Mouse (Mus musculus) limb, embryonic 10.5 days (tissue): Measurements from ENCODE around the gene Kctd14. TPM values are rescaled to one million over a fixed set of nuclear protein-coding genes. Genes with fewer than 3 reads are reported as not detected.
"Not testable (repeated sequence)": the region's sequence is repeated elsewhere in the genome, so short reads cannot be mapped to it uniquely, and the experiment has no call there.

Experiments used
- DNase-seq: peaks from one replicate; pipeline ENCODE4 v3.0.0-alpha.2; 2017; ENCODE audit warnings: low spot score
- H3K27ac ChIP-seq: fragments of 300-500 bp; sonication (generic); 2 replicates; pipeline ENCODE4 v1.5.1; 2016; ENCODE audit warnings: mild to moderate bottlenecking
- H3K27me3 ChIP-seq: fragments of 300-500 bp; sonication (generic); 2 replicates; pipeline ENCODE4 v1.6.1; 2016; ENCODE audit warnings: low read depth, mild to moderate bottlenecking; ENCODE audit not compliant: poor library complexity, severe bottlenecking
- H3K36me3 ChIP-seq: fragments of 300-500 bp; sonication (generic); 2 replicates; pipeline ENCODE4 v1.6.1; 2016; ENCODE audit warnings: mild to moderate bottlenecking, moderate library complexity
- H3K4me1 ChIP-seq: fragments of 300-500 bp; sonication (generic); 2 replicates; pipeline ENCODE4 v1.6.1; 2016
- H3K4me3 ChIP-seq: fragments of 300-500 bp; sonication (generic); 2 replicates; pipeline ENCODE4 v1.5.1; 2016; ENCODE audit warnings: mild to moderate bottlenecking, moderate library complexity
- H3K9me3 ChIP-seq: fragments of 300-500 bp; sonication (generic); replicated peaks from 2 replicates; pipeline ENCODE4 v1.6.1; 2016; ENCODE audit warnings: mild to moderate bottlenecking
- WGBS: fragments of 180-500 bp; shearing (Covaris S2); methylation state at CpG from one replicate; pipeline ENCODE4 v1.1.7; 2016; 5-methylcytosine and 5-hydroxymethylcytosine counted together
- polyA plus RNA-seq: library from polyadenylated mRNA; unstranded; fragments of >200 nt; fragmentation: Nextera tagmentation; extraction: Ambion mirVana; gene quantifications from 2 replicates; pipeline ENCODE4 v1.2.1, GENCODE M21; 2016

Gene Kctd14
- polyA plus RNA-seq, 1 experiment from 2014 or later, result 0.69 TPM

GRCm38 (mm10) chr7:97420958-97421651, 30.0 kb upstream of the Kctd14 start:
- Histone ChIP-seq H3K4me3 (no peak overlapping the region), H3K27ac (no peak overlapping the region), H3K9me3 (no peaks in the 10 kb centered on the region), H3K4me1 (peaks cover 4% of the 10 kb centered on the region), H3K36me3 (no peaks in the 10 kb centered on the region), H3K27me3 (no peaks in the 10 kb centered on the region)
- DNase-seq, result no peak
- 88% methylated on average over 8 of the region's 8 CpGs for WGBS

GRCm38 (mm10) chr7:97423754-97424153, 27.4 kb upstream of the Kctd14 start:
- 74% methylated on average over 5 of the region's 5 CpGs for WGBS
- Histone ChIP-seq H3K4me1 (peaks cover 4% of the 10 kb centered on the region), H3K9me3 (no peaks in the 10 kb centered on the region), H3K36me3 (no peaks in the 10 kb centered on the region), H3K27ac (no peak overlapping the region), H3K27me3 (no peaks in the 10 kb centered on the region), H3K4me3 (no peak overlapping the region)
- no peak for DNase-seq

- no peaks in the 10 kb centered on the region for H3K36me3 ChIP-seq
- no peaks in the 10 kb centered on the region for H3K9me3 ChIP-seq
- WGBS, result 9% methylated on average over 12 of the region's 12 CpGs
- peaks cover 12% of the 10 kb centered on the region for H3K4me1 ChIP-seq
- no peaks in the 10 kb centered on the region for H3K27me3 ChIP-seq
- H3K4me3 ChIP-seq, result 0 out of 2 replicates have a peak overlapping the region, but pooled peaks have one; percentile 13
- no peak overlapping the region for H3K27ac ChIP-seq
- peak; percentile 97 for DNase-seq
These were observed 26.4 kb upstream of the Kctd14 start for GRCm38 (mm10) chr7:97424621-97425245.

GRCm38 (mm10) chr7:97426566-97426965, 24.6 kb upstream of the Kctd14 start:
- no peak for DNase-seq
- 75% methylated on average over 6 of the region's 6 CpGs for WGBS
- no peak overlapping the region for H3K4me3 ChIP-seq
- no peaks in the 10 kb centered on the region for H3K36me3 ChIP-seq
- H3K27ac ChIP-seq, result no peak overlapping the region
- no peaks in the 10 kb centered on the region for H3K27me3 ChIP-seq
- H3K4me1 ChIP-seq, result peaks cover 18% of the 10 kb centered on the region
- H3K9me3 ChIP-seq, result no peaks in the 10 kb centered on the region

- Histone ChIP-seq H3K4me1 (peaks cover 18% of the 10 kb centered on the region), H3K36me3 (no peaks in the 10 kb centered on the region), H3K27ac (no peak overlapping the region), H3K27me3 (no peaks in the 10 kb centered on the region), H3K4me3 (no peak overlapping the region), H3K9me3 (no peaks in the 10 kb centered on the region)
- 83% methylated on average over 6 of the region's 6 CpGs for WGBS
- DNase-seq, result no peak
These were observed 23.8 kb upstream of the Kctd14 start for GRCm38 (mm10) chr7:97427296-97427695.

- Histone ChIP-seq H3K27ac (no peak overlapping the region), H3K4me1 (peaks cover 18% of the 10 kb centered on the region), H3K9me3 (no peaks in the 10 kb centered on the region), H3K36me3 (no peaks in the 10 kb centered on the region), H3K4me3 (no peak overlapping the region), H3K27me3 (no peaks in the 10 kb centered on the region)
- no peak for DNase-seq
- WGBS, result 85% methylated on average over 5 of the region's 5 CpGs
These were observed 23.2 kb upstream of the Kctd14 start for GRCm38 (mm10) chr7:97427778-97428420.

GRCm38 (mm10) chr7:97429705-97430104, 21.4 kb upstream of the Kctd14 start:
- peak; percentile 57 for DNase-seq
- Histone ChIP-seq H3K36me3 (no peaks in the 10 kb centered on the region), H3K27ac (peak overlapping the region; percentile 58), H3K4me3 (no peak overlapping the region), H3K4me1 (peaks cover 18% of the 10 kb centered on the region), H3K9me3 (no peaks in the 10 kb centered on the region), H3K27me3 (no peaks in the 10 kb centered on the region)
- 14% methylated on average over 5 of the region's 5 CpGs for WGBS

- not testable (repeated sequence) for H3K36me3 ChIP-seq, H3K27me3 ChIP-seq, H3K9me3 ChIP-seq, H3K4me3 ChIP-seq, DNase-seq, H3K27ac ChIP-seq
- WGBS, result 85% methylated on average over 3 of the region's 3 CpGs
- H3K4me1 ChIP-seq, result peaks cover 22% of the 10 kb centered on the region
These were observed 17.6 kb upstream of the Kctd14 start for GRCm38 (mm10) chr7:97433517-97433916.

- Histone ChIP-seq H3K27me3 (no peaks in the 10 kb centered on the region), H3K9me3 (no peaks in the 10 kb centered on the region), H3K4me1 (peaks cover 17% of the 10 kb centered on the region), H3K36me3 (no peaks in the 10 kb centered on the region), H3K27ac (no peak overlapping the region), H3K4me3 (no peak overlapping the region)
- DNase-seq, result no peak
- 92% methylated on average over 10 of the region's 10 CpGs for WGBS
These were observed 16.6 kb upstream of the Kctd14 start for GRCm38 (mm10) chr7:97434517-97434916.

- no peaks in the 10 kb centered on the region for H3K36me3 ChIP-seq
- no peak for DNase-seq
- no peaks in the 10 kb centered on the region for H3K9me3 ChIP-seq
- no peak overlapping the region for H3K4me3 ChIP-seq
- H3K27me3 ChIP-seq, result no peaks in the 10 kb centered on the region
- no peak overlapping the region for H3K27ac ChIP-seq
- peaks cover 9% of the 10 kb centered on the region; the same call in 1 of the 2 replicates for H3K4me1 ChIP-seq
These were observed 12.1 kb upstream of the Kctd14 start for GRCm38 (mm10) chr7:97438986-97439385.

GRCm38 (mm10) chr7:97446171-97446925, 4.8 kb upstream of the Kctd14 start:
- no peak overlapping the region for H3K27ac ChIP-seq
- DNase-seq, result no peak

GRCm38 (mm10) chr7:97447050-97447531, 4.0 kb upstream of the Kctd14 start:
- H3K4me1 ChIP-seq, result no peaks in the 10 kb centered on the region
- WGBS, result 74% methylated on average over 6 of the region's 6 CpGs
- no peak overlapping the region for H3K27ac ChIP-seq

More at GRCm38 (mm10) chr7:97446171-97446925, 4.8 kb upstream of the Kctd14 start:
- no peak overlapping the region for H3K4me3 ChIP-seq
- 76% methylated on average over 6 of the region's 6 CpGs for WGBS
- no peaks in the 10 kb centered on the region for H3K36me3 ChIP-seq
- no peaks in the 10 kb centered on the region for H3K4me1 ChIP-seq
- H3K9me3 ChIP-seq, result no peaks in the 10 kb centered on the region
- H3K27me3 ChIP-seq, result no peaks in the 10 kb centered on the region

More at GRCm38 (mm10) chr7:97447050-97447531, 4.0 kb upstream of the Kctd14 start:
- H3K36me3 ChIP-seq, result no peaks in the 10 kb centered on the region
- H3K4me3 ChIP-seq, result no peak overlapping the region
- no peaks in the 10 kb centered on the region for H3K27me3 ChIP-seq
- no peaks in the 10 kb centered on the region for H3K9me3 ChIP-seq
- no peak for DNase-seq
